8 mouse cellular contexts compared by ENCODE assay signal in the genomic region with DNA sequence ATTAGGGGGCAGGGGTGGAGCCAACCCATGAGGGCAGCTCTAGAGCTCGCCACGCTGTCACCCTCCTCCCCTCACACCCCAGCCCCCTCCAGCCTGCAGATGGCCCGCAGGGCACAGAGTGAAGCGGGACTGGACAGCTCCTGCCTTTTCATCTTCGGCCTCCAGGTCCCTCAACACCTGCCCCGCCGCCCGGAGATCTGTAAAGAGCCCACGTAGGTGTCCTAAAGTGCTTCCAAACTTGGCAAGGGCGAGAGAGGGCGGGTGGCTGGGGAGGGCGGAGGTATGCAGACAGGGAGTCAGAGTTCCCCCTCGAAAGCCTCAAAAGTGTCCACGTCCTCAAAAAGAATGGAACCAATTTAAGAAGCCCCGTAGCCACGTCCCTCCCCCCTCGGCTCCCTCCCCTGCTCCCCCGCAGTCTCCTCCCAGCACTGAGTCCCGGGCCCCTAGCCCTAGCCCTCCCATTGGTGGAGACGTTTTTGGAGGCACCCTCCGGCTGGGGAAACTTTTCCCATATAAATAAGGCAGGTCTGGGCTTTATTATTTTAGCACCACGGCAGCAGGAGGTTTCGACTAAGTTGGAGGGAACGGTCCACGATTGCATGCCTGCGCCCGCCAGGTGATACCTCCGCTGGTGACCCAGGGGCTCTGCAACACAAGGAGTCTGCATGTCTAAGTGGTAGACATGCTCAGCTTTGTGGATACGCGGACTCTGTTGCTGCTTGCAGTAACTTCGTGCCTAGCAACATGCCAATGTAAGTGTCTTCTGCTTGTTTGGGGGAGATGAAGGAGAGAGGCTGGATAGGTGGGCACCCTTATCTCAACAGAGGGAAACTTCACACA. TPM values are rescaled to one million over a fixed set of nuclear protein-coding genes. Genes with fewer than 3 reads are reported as not detected.
A peak's percentile ranks its signal among the peaks of the same experiment; 100 is the strongest.
DNase-seq lines count a peak whose midpoint lies in the region; ATAC-seq and TF ChIP-seq lines count a peak whose summit lies in the region.

No protein-coding gene starts in this region.

- H3K4me1 ChIP-seq in brown adipose tissue, adult 24 weeks (ENCODE audit: control insufficient read depth, insufficient read depth, insufficient read length, low read length), result 0 out of 2 replicates have a peak, but pooled peaks cover 2% of the 10 kb centered on the region
- H3K4me1 ChIP-seq in hindbrain, postnatal 0 days (ENCODE audit: insufficient read depth, low read length), result peaks cover 4% of the 10 kb centered on the region
- peaks cover 0 to 5% of the 10 kb centered on the region in 2 experiments; a peak in 1 of 4 replicates for H3K4me1 ChIP-seq in liver, embryonic 14.5 days (replicated peaks; ENCODE audit: control insufficient read depth in 2 of 2, insufficient read depth in 2 of 2, low read length in 1 of 2)
- H3K4me1 ChIP-seq in neural tube, embryonic 13.5 days (replicated peaks), result peaks cover 11% of the 10 kb centered on the region

- no peaks in the 10 kb centered on the region for H3K9me3 ChIP-seq in hindbrain, postnatal 0 days (ENCODE audit: low read length)
- no peaks in the 10 kb centered on the region for H3K9me3 ChIP-seq in liver, embryonic 14.5 days (ENCODE audit: control insufficient read depth, low read length)
- H3K9me3 ChIP-seq in neural tube, embryonic 13.5 days, result no peaks in the 10 kb centered on the region

- H3K36me3 ChIP-seq in C2C12 (ENCODE audit: control insufficient read depth, insufficient read depth), result peaks cover 29% of the 10 kb centered on the region
- no peaks in the 10 kb centered on the region for H3K36me3 ChIP-seq in hindbrain, postnatal 0 days (ENCODE audit: insufficient read depth, low read length)
- no peaks in the 10 kb centered on the region for H3K36me3 ChIP-seq in liver, embryonic 14.5 days (replicated peaks; ENCODE audit: control insufficient read depth, insufficient read depth, low read depth)
- H3K36me3 ChIP-seq in neural tube, embryonic 13.5 days, result no peaks in the 10 kb centered on the region

- H3K9ac ChIP-seq in hindbrain, postnatal 0 days (replicated peaks; ENCODE audit: low read length), result no peak overlapping the region; the same call in 1 of the 2 replicates
- no peak overlapping the region for H3K9ac ChIP-seq in liver, embryonic 14.5 days (replicated peaks)
- peak overlapping the region; percentile 54 for H3K9ac ChIP-seq in neural tube, embryonic 13.5 days

- peak; percentile 77 for ATAC-seq in hindbrain, postnatal 0 days
- no peak; the same call in 1 of the 2 replicates for ATAC-seq in liver, embryonic 14.5 days (ENCODE audit: insufficient read depth)
- ATAC-seq in neural tube, embryonic 13.5 days (ENCODE audit: low read depth), result peak; percentile 84

- TF ChIP-seq EP300 in liver, embryonic 14.5 days (IDR thresholded peaks at IDR 0.05; ENCODE audit: low read depth), result no peak

- H3K79me3 ChIP-seq in C2C12 (ENCODE audit: low read depth), result peaks cover 31% of the 10 kb centered on the region

- peak overlapping the region; percentile 81 for H3K4me2 ChIP-seq in hindbrain, postnatal 0 days (ENCODE audit: low read depth, low read length)
- peak overlapping the region; percentile 56 for H3K4me2 ChIP-seq in liver, embryonic 14.5 days (ENCODE audit: low read depth)
- peak overlapping the region; percentile 63 for H3K4me2 ChIP-seq in neural tube, embryonic 13.5 days

- peak overlapping the region; percentile 89 for H3ac ChIP-seq in C2C12 (ENCODE audit: control insufficient read depth, insufficient read length, low read depth)

- H3K27ac ChIP-seq in brown adipose tissue, adult 24 weeks (replicated peaks; ENCODE audit: low read depth, low read length), result peak overlapping the region; percentile 51
- H3K27ac ChIP-seq in hindbrain, postnatal 0 days, result no peak overlapping the region
- H3K27ac ChIP-seq in liver, embryonic 14.5 days, result no peak overlapping the region
- peak overlapping the region; percentile 38; the same call in 1 of the 2 replicates for H3K27ac ChIP-seq in neural tube, embryonic 13.5 days (replicated peaks)

- TF ChIP-seq CTCF in C2C12 (IDR thresholded peaks at IDR 0.05; ENCODE audit: control insufficient read depth, insufficient read depth, insufficient read length), result no peak
- TF ChIP-seq CTCF in hindbrain, postnatal 0 days (IDR thresholded peaks at IDR 0.05; ENCODE audit: low read depth), result no peak
- TF ChIP-seq CTCF in liver, embryonic 14.5 days (IDR thresholded peaks at IDR 0.05; ENCODE audit: low read depth), result no peak

- peak overlapping the region; percentile 56 for H3K4me3 ChIP-seq in C2C12 (ENCODE audit: insufficient read depth, poor library complexity, severe bottlenecking)
- H3K4me3 ChIP-seq in brown adipose tissue, adult 24 weeks (ENCODE audit: insufficient read depth, low read depth, low read length), result peak overlapping the region; percentile 64
- H3K4me3 ChIP-seq in hindbrain, postnatal 0 days (ENCODE audit: low read length), result peak overlapping the region; percentile 36
- H3K4me3 ChIP-seq in liver, embryonic 14.5 days (ENCODE audit: insufficient read depth in 1 of 2, low read depth in 2 of 2, low read length in 2 of 2), result peak overlapping the region; percentile 27 to 47
- peak overlapping the region; percentile 38 for H3K4me3 ChIP-seq in neural tube, embryonic 13.5 days

- 1% methylated on average over 31 of the region's 31 CpGs for WGBS in hindbrain, postnatal 0 days
- WGBS in liver, embryonic 14.5 days (ENCODE audit: insufficient replicate concordance), result 1% methylated on average over 30 of the region's 31 CpGs
- WGBS in neural tube, embryonic 13.5 days, result under 1% methylated on average over 31 of the region's 31 CpGs

- peak; percentile 88 for DNase-seq in gastrocnemius, postnatal 25 days
- peak; percentile 14 for DNase-seq in hindbrain, postnatal 0 days (ENCODE audit: low spot score)
- DNase-seq in liver, embryonic 14.5 days (ENCODE audit: low read depth in 3 of 3, low spot score in 3 of 3), result no peak
- DNase-seq in layer of hippocampus, adult 8-10 months (ENCODE audit: low spot score in 2 of 2), result no peak
- DNase-seq in right cerebral cortex, postnatal 4 days, result no peak

- no peaks in the 10 kb centered on the region for H3K27me3 ChIP-seq in C2C12 (ENCODE audit: control insufficient read depth, insufficient read depth, insufficient read length)
- H3K27me3 ChIP-seq in hindbrain, postnatal 0 days (ENCODE audit: insufficient read depth, low read length), result peaks cover 4% of the 10 kb centered on the region; the same call in 1 of the 2 replicates
- peaks cover 4% of the 10 kb centered on the region for H3K27me3 ChIP-seq in liver, embryonic 14.5 days (ENCODE audit: control insufficient read depth, insufficient read depth, low read length)
- peaks cover 31% of the 10 kb centered on the region for H3K27me3 ChIP-seq in neural tube, embryonic 13.5 days

- peaks cover 42% of the 10 kb centered on the region for H3K79me2 ChIP-seq in C2C12 (ENCODE audit: control insufficient read depth, insufficient read depth)

TF ChIP-seq in C2C12, 6 proteins besides CTCF, POLR2A, EP300 and RAD21:
- TF ChIP-seq CEBPB (IDR thresholded peaks at IDR 0.05; ENCODE audit: low read depth), result no peak
- peak; percentile 43 for TF ChIP-seq MAX (IDR thresholded peaks at IDR 0.05)

RNA-seq across cellular contexts. Expression of a gene that starts 0.8 kb away (rescaled TPM):
- polyA plus RNA-seq in C2C12 (2012; fragmentation: generic; extraction: Trizol), result 144 TPM
- polyA plus RNA-seq in brown adipose tissue, adult 24 weeks (2012; ENCODE audit: insufficient read depth, insufficient read length, missing spikeins), result 55.7 and 80.6 TPM in 2 replicates
- 100 to 1,000 TPM; 657 to 809 TPM for total RNA-seq in gastrocnemius, postnatal 25 days (2021)
- 104 and 127 TPM in 2 replicates for total RNA-seq in hindbrain, postnatal 0 days (2014; rRNA removed)
- polyA plus RNA-seq in hindbrain, postnatal 0 days (2015; fragmentation: Nextera tagmentation; extraction: Ambion mirVana), result 66.9 and 83.8 TPM in 2 replicates
- polyA plus RNA-seq in liver, embryonic 14.5 days (2012; rRNA removed), result 8.4 and 16.2 TPM in 2 replicates
- 22.8 and 28.4 TPM in 2 replicates for polyA plus RNA-seq in liver, embryonic 14.5 days (2014; fragmentation: Nextera tagmentation; extraction: Ambion mirVana)
- polyA plus RNA-seq in neural tube, embryonic 13.5 days (2015; fragmentation: Nextera tagmentation; extraction: Ambion mirVana), result 178 and 187 TPM in 2 replicates
- total RNA-seq in layer of hippocampus, adult 8-10 months (2022), result 10 to 100 TPM; 10.6 to 13.6 (median 12.7) TPM

Comparison
In these comparisons a context has a peak if more than half of its experiments do, and no peak if none do; other contexts are left out.
1. H3K27ac ChIP-seq: peak in brown adipose tissue, adult 24 weeks (single experiment) and neural tube, embryonic 13.5 days (single experiment); none in hindbrain, postnatal 0 days (single experiment) and liver, embryonic 14.5 days (single experiment).
2. DNase-seq: peak in gastrocnemius, postnatal 25 days (single experiment) and hindbrain, postnatal 0 days (single experiment); none in liver, embryonic 14.5 days (0 of 3), layer of hippocampus, adult 8-10 months (0 of 2) and right cerebral cortex, postnatal 4 days (single experiment).
3. Peak in every context shown above with its lines, with median percentiles within 50 percentile points of each other: H3K4me3 ChIP-seq and H3K4me2 ChIP-seq.